Mouse (Mus musculus): Measurements from ENCODE around the gene Adgrf1. TPM values are rescaled to one million over a fixed set of nuclear protein-coding genes. Genes with fewer than 3 reads are reported as not detected.

The Adgrf1 gene
- not detected in 2 replicates for polyA plus RNA-seq (2015; fragmentation: Nextera tagmentation; extraction: Ambion mirVana)

DNA sequence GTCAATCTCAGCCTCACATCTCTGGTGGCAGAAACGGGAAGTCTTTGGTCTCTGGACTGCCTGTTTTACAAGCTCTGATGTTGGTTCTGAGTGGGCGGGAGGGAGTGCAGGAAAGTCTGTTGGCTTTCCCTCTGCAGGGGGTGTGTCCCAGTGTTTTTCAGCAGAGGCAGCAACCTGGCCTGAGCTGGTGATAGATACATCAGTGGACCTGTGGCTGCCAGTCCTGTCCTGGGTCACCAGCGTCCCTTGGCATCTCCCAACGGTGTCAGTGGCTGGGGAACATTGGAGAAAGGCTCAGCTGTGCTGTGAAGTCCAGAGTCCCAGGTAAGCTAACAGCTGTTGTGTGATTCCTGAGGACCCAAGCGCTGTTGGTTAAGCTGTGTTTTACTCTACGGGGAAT is at the start of gene Adgrf1:
Gene Adgrf1, plus strand, starts transcription at position 169 of the 400 bp plus-strand sequence.
- Histone ChIP-seq H3K27me3 (no peaks in the 10 kb centered on the region), H3K36me3 (no peaks in the 10 kb centered on the region), H3K4me3 (no peak within 1 kb of the TSS), H3K4me2 (no peak within 1 kb of the TSS), H3K9ac (no peak within 1 kb of the TSS), H3K27ac (no peak within 1 kb of the TSS), H3K4me1 (replicated peaks) (0 out of 2 replicates have a peak, but pooled peaks cover 2% of the 10 kb centered on the region), H3K9me3 (no peaks in the 10 kb centered on the region)
- ATAC-seq (ENCODE audit: low FRiP score): no peak
- WGBS: 71% methylated on average over 6 of the region's 6 CpGs

GRCm38 (mm10) chr17:43226101-43226500 is 44.0 kb upstream of the Adgrf1 start:
- no peak for ATAC-seq (ENCODE audit: low FRiP score)
- Histone ChIP-seq H3K4me2 (no peak overlapping the region), H3K27ac (no peak overlapping the region), H3K9me3 (no peaks in the 10 kb centered on the region), H3K27me3 (no peaks in the 10 kb centered on the region), H3K36me3 (no peaks in the 10 kb centered on the region), H3K9ac (no peak overlapping the region), H3K4me3 (no peak overlapping the region), H3K4me1 (replicated peaks) (peaks cover 9% of the 10 kb centered on the region; the same call in 1 of the 2 replicates)
- WGBS: 91% methylated on average over 6 of the region's 6 CpGs

DNA sequence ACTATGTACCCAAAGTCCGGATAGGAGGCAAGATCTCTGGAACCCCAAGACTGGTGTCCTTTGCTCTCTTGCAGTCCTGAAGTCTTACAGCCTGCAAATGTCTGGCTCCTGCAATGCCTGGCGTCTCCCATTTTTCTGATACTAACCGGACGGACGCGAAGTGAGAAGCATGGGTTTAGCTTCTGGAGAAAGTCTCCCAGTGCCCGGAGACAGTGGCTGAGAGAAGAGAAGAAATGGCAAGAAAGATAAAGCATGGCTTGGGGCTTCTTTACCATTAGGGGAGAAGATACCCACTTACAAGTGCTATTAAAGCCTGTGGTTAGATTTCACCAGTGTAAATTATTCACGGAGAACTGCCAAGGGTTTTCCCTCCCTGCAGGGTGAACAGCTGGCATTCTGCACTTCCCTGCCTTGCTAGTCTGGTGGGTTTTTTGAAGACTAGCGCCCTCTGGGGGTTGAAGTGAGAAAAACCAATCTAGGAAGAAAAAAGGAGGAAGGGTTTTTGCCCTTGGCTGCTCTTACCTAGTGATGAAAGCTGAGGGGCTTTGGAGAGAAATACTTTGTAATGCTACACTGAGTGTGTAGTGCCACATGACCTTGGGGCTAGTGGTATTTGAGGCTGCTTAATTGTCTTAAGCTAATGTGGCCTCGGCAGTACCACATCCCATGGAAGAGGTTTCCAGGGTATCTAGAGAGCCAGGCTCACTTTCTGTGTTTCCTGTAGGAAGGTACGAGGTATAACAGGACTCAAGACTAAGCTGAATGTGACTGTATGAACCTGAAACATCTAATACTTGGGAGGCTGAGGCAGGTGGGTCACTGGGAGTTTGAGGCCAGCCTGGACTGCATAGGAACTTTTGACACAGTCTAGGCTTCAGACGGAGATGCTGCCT is 40.3 kb upstream of the Adgrf1 start:
- H3K4me3 ChIP-seq: peak overlapping the region; percentile 18; the same call in 1 of the 2 replicates
- WGBS: 50% methylated on average over 12 of the region's 12 CpGs
- peak overlapping the region; percentile 35; the same call in 1 of the 2 replicates for H3K27ac ChIP-seq
- no peaks in the 10 kb centered on the region for H3K36me3 ChIP-seq
- peak overlapping the region; percentile 45 for H3K4me2 ChIP-seq
- no peaks in the 10 kb centered on the region for H3K9me3 ChIP-seq
- peak; percentile 91 for ATAC-seq (ENCODE audit: low FRiP score)
- no peaks in the 10 kb centered on the region for H3K27me3 ChIP-seq
- peaks cover 14% of the 10 kb centered on the region; the same call in 1 of the 2 replicates for H3K4me1 ChIP-seq (replicated peaks)
- H3K9ac ChIP-seq: no peak overlapping the region

- H3K4me1 ChIP-seq (replicated peaks): peaks cover 14% of the 10 kb centered on the region; the same call in 1 of the 2 replicates
- ATAC-seq (ENCODE audit: low FRiP score): no peak
- no peak overlapping the region for H3K9ac ChIP-seq
- H3K27me3 ChIP-seq: no peaks in the 10 kb centered on the region
- 79% methylated on average over 7 of the region's 7 CpGs for WGBS
- no peaks in the 10 kb centered on the region for H3K36me3 ChIP-seq
- no peak overlapping the region for H3K4me3 ChIP-seq
- no peaks in the 10 kb centered on the region for H3K9me3 ChIP-seq
- no peak overlapping the region for H3K4me2 ChIP-seq
- H3K27ac ChIP-seq: no peak overlapping the region
Measured at GRCm38 (mm10) chr17:43230821-43231220, 39.3 kb upstream of the Adgrf1 start.

GRCm38 (mm10) chr17:43232769-43233168 is 37.4 kb upstream of the Adgrf1 start:
- H3K4me3 ChIP-seq: no peak overlapping the region
- no peaks in the 10 kb centered on the region for H3K36me3 ChIP-seq
- no peak for ATAC-seq (ENCODE audit: low FRiP score)
- H3K4me2 ChIP-seq: no peak overlapping the region
- H3K4me1 ChIP-seq (replicated peaks): peaks cover 14% of the 10 kb centered on the region; the same call in 1 of the 2 replicates
- no peak overlapping the region for H3K9ac ChIP-seq
- H3K9me3 ChIP-seq: no peaks in the 10 kb centered on the region
- H3K27ac ChIP-seq: no peak overlapping the region
- H3K27me3 ChIP-seq: no peaks in the 10 kb centered on the region
- 78% methylated on average over 6 of the region's 6 CpGs for WGBS

DNA sequence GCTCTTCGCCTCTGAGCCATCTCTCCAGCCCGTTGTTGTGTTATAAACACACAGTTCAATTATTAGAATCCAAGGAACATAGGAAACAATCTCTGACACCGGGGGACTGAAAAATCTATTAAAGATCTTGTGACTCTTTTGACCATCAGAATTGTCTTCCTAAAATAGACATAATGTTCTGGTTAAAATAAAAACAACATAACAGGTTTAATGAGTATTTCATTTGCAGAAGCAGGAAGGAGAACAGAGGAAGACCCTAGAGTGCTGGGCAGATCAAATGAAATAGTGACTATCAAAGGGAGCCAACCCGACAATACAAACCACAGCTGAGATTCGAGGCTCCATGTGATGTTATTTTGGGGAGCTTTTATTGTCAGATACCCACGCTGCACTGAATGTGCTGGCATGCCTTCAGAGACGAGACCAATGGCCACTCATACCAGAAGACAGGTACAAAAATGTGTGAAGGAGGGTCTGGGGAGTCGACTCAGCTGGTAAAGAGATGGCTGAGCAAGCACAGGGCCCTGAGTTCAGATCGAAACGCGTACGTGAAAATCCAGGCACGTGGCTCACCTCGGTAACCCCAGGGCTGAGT is 33.4 kb upstream of the Adgrf1 start:
- ATAC-seq (ENCODE audit: low FRiP score): no peak
- H3K4me2 ChIP-seq: no peak overlapping the region
- no peaks in the 10 kb centered on the region for H3K9me3 ChIP-seq
- H3K4me3 ChIP-seq: no peak overlapping the region
- H3K9ac ChIP-seq: no peak overlapping the region
- H3K36me3 ChIP-seq: no peaks in the 10 kb centered on the region
- H3K27ac ChIP-seq: no peak overlapping the region
- WGBS: 87% methylated on average over 14 of the region's 14 CpGs
- peaks cover 18% of the 10 kb centered on the region for H3K4me1 ChIP-seq (replicated peaks)
- no peaks in the 10 kb centered on the region for H3K27me3 ChIP-seq

- WGBS: 80% methylated on average over 6 of the region's 6 CpGs
- peaks cover 14% of the 10 kb centered on the region for H3K4me1 ChIP-seq (replicated peaks)
- H3K4me2 ChIP-seq: no peak overlapping the region
- no peaks in the 10 kb centered on the region for H3K36me3 ChIP-seq
- no peak overlapping the region for H3K9ac ChIP-seq
- no peak overlapping the region for H3K4me3 ChIP-seq
- ATAC-seq (ENCODE audit: low FRiP score): no peak
- H3K27me3 ChIP-seq: no peaks in the 10 kb centered on the region
- H3K27ac ChIP-seq: no peak overlapping the region
- no peaks in the 10 kb centered on the region for H3K9me3 ChIP-seq
Measured at GRCm38 (mm10) chr17:43239035-43239434, 31.1 kb upstream of the Adgrf1 start.

- H3K4me1 ChIP-seq (replicated peaks): peaks cover 14% of the 10 kb centered on the region
- no peaks in the 10 kb centered on the region for H3K36me3 ChIP-seq
- no peak overlapping the region for H3K27ac ChIP-seq
- peak; percentile 89 for ATAC-seq (ENCODE audit: low FRiP score)
- H3K4me2 ChIP-seq: no peak overlapping the region
- H3K9ac ChIP-seq: no peak overlapping the region
- no peaks in the 10 kb centered on the region for H3K27me3 ChIP-seq
- no peaks in the 10 kb centered on the region for H3K9me3 ChIP-seq
- 37% methylated on average over 10 of the region's 10 CpGs for WGBS
- H3K4me3 ChIP-seq: no peak overlapping the region
Measured at GRCm38 (mm10) chr17:43241134-43241533, 29.0 kb upstream of the Adgrf1 start.

- Histone ChIP-seq H3K4me3 (no peak overlapping the region), H3K4me2 (no peak overlapping the region), H3K27ac (no peak overlapping the region), H3K9ac (no peak overlapping the region), H3K27me3 (no peaks in the 10 kb centered on the region), H3K4me1 (replicated peaks) (peaks cover 14% of the 10 kb centered on the region), H3K9me3 (no peaks in the 10 kb centered on the region), H3K36me3 (no peaks in the 10 kb centered on the region)
- 82% methylated on average over 3 of the region's 3 CpGs for WGBS
- no peak for ATAC-seq (ENCODE audit: low FRiP score)
Measured at GRCm38 (mm10) chr17:43242609-43243008, 27.5 kb upstream of the Adgrf1 start.

DNA sequence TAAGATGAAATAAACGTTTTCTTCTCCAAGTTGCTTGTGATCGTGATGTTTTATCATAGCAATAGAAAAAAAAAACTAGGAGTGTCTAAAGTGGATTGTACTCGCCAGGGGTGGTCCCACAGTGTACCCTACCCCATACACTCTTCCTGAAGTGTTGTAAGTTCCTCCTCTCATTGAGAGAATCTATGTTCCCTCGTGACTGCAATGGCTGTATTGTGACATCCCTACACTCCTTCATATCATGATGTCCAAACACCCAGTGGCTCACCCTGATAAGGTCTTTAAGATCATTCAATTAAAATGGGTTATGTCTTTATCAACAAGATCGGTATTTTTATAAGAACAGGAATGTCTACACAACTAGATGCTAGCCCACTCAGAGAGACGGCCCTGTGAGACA is 24.8 kb upstream of the Adgrf1 start:
- H3K9ac ChIP-seq: no peak overlapping the region
- ATAC-seq (ENCODE audit: low FRiP score): no peak
- no peak overlapping the region for H3K4me2 ChIP-seq
- no peak overlapping the region for H3K27ac ChIP-seq
- H3K27me3 ChIP-seq: no peaks in the 10 kb centered on the region
- WGBS: 91% methylated on average over 6 of the region's 6 CpGs
- H3K36me3 ChIP-seq: no peaks in the 10 kb centered on the region
- H3K4me3 ChIP-seq: no peak overlapping the region
- H3K4me1 ChIP-seq (replicated peaks): peaks cover 20% of the 10 kb centered on the region
- no peaks in the 10 kb centered on the region for H3K9me3 ChIP-seq

DNA sequence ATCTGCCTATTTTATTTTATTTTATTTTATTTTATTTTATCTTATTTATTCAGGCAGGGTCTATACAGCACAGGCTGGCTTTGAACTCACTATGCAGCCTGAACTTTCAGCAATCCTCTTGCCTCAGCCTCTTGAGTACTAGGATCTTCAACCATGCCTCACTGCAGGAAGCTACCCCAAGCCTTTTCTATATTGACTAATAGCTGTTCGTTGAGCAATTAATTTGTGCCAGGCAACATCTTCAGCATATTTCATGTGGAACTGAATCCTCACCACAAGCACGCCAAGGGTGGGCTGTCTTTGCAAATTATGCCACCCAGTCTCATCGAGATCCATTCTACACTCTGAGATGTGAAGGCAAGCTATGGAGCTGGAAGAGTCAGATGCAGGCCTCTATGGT is 22.9 kb upstream of the Adgrf1 start:
- H3K4me3 ChIP-seq: no peak overlapping the region
- WGBS: 94% methylated on average over 3 of the region's 3 CpGs
- no peak overlapping the region for H3K9ac ChIP-seq
- H3K4me1 ChIP-seq (replicated peaks): peaks cover 14% of the 10 kb centered on the region; the same call in 1 of the 2 replicates
- no peaks in the 10 kb centered on the region for H3K36me3 ChIP-seq
- no peak overlapping the region for H3K4me2 ChIP-seq
- H3K27ac ChIP-seq: no peak overlapping the region
- no peak for ATAC-seq (ENCODE audit: low FRiP score)
- H3K9me3 ChIP-seq: no peaks in the 10 kb centered on the region
- H3K27me3 ChIP-seq: no peaks in the 10 kb centered on the region

- no peak for ATAC-seq (ENCODE audit: low FRiP score)
- 52% methylated on average over 3 of the region's 3 CpGs for WGBS
Measured at GRCm38 (mm10) chr17:43249645-43250044, 20.5 kb upstream of the Adgrf1 start.

More at GRCm38 (mm10) chr17:43249645-43250044, 20.5 kb upstream of the Adgrf1 start:
- Histone ChIP-seq H3K9ac (no peak overlapping the region), H3K4me1 (replicated peaks) (peaks cover 14% of the 10 kb centered on the region; the same call in 1 of the 2 replicates), H3K4me3 (no peak overlapping the region), H3K9me3 (no peaks in the 10 kb centered on the region), H3K36me3 (no peaks in the 10 kb centered on the region), H3K4me2 (no peak overlapping the region), H3K27me3 (no peaks in the 10 kb centered on the region), H3K27ac (no peak overlapping the region)
